Mouse (Mus musculus): Measurements from ENCODE around the gene Rmnd1. TPM values are rescaled to one million over a fixed set of nuclear protein-coding genes. Genes with fewer than 3 reads are reported as not detected.

Gene Rmnd1
- 21.6 and 26.7 TPM in 2 replicates for polyA plus RNA-seq (2012; rRNA removed)

GRCm38 (mm10) chr10:4432123-4432931 lies at the start of gene Rmnd1, which contains the start of gene Armt1:
Gene Rmnd1 (minus strand): TSS chr10:4432388.
Gene Armt1 (plus strand): TSS chr10:4432467.

GRCm38 (mm10) chr10:4387701-4388383 lies 44.3 kb downstream of the Rmnd1 start, which contains the start of gene Zbtb2:
Gene Zbtb2 (minus strand): TSS chr10:4388108.

Other genes starting within 250 kb of the Rmnd1 start
- gene Akap12, start 166.0 kb downstream of the Rmnd1 start, polyA plus RNA-seq (2012; rRNA removed): 3.9 and 4.1 TPM in 2 replicates
- gene Zbtb2, start 44.3 kb downstream of the Rmnd1 start, polyA plus RNA-seq (2012; rRNA removed): 3.1 and 3.2 TPM in 2 replicates
- gene Armt1, start 79 bp upstream of the Rmnd1 start, polyA plus RNA-seq (2012; rRNA removed): 10.1 and 11.2 TPM in 2 replicates
- 0.01 TPM in 2 replicates for gene Ccdc170, start 50.1 kb upstream of the Rmnd1 start, polyA plus RNA-seq (2012; rRNA removed)
- gene Esr1, start 179.2 kb upstream of the Rmnd1 start, polyA plus RNA-seq (2012; rRNA removed): 0.78 and 0.99 TPM in 2 replicates